Mouse (Mus musculus) limb, embryonic 15.5 days (tissue): ENCODE measurements around the gene Tbc1d7. TPM values are rescaled to one million over a fixed set of nuclear protein-coding genes. Genes with fewer than 3 reads are reported as not detected.

ENCODE experiments used
- polyA plus RNA-seq: library from polyadenylated mRNA; unstranded; fragments of >200 nt; fragmentation: Nextera tagmentation; extraction: Ambion mirVana; gene quantifications from 2 replicates; pipeline ENCODE4 v1.2.1, GENCODE M21; 2015

Tbc1d7 gene
- polyA plus RNA-seq, 1 experiment from 2014 or later: 45.8 TPM

Other genes starting within 250 kb of the Tbc1d7 start
- 0.89 and 1.2 TPM in 2 replicates for gene Gfod1, start 132.7 kb upstream of the Tbc1d7 start, polyA plus RNA-seq
- gene Sirt5, start 194.0 kb upstream of the Tbc1d7 start, polyA plus RNA-seq: 24.3 and 25.7 TPM in 2 replicates
- gene Nol7, start 226.9 kb upstream of the Tbc1d7 start, polyA plus RNA-seq: 115 and 135 TPM in 2 replicates